In genomic region chr4:141461576-141461975, GRCm38 (mm10) we compare ENCODE assay signal across 39 mouse cellular contexts. TPM values are rescaled to one million over a fixed set of nuclear protein-coding genes. Genes with fewer than 3 reads are reported as not detected.
A peak's percentile ranks its signal among the peaks of the same experiment; 100 is the strongest.
DNase-seq lines count a peak whose midpoint lies in the region; ATAC-seq and TF ChIP-seq lines count a peak whose summit lies in the region.
"Had no signal": no experiment of that assay in that cellular context is flagged by ENCODE, and none has a peak within 500 bp of the region (broad histone marks: within the 10 kb centered on the region; RNA-seq: fewer than 3 reads in every experiment).

No protein-coding gene starts in this region.

- DNase-seq in cerebellum, postnatal 14 days = peak; percentile 38 to 59
- no peak for DNase-seq in cerebellum, adult 11-12 months
- no peak for DNase-seq in gastrocnemius, adult 2 months
- no peak for DNase-seq in gastrocnemius, postnatal 36 days
- peak; percentile 46 for DNase-seq in brain, adult 2 months (ENCODE audit: low read depth, low spot score)
- DNase-seq: adrenal gland, adult 8-10 months; cerebellum, postnatal 36 days; gastrocnemius, postnatal 14 days; heart, adult 2 months; heart, postnatal 10 days; kidney, adult 2 months; kidney, postnatal 36 days; liver; lung, adult 2 months; lung, postnatal 10 days; right cerebral cortex, postnatal 4 days; thymus, postnatal 4 days had no signal

- no peaks in the 10 kb centered on the region for H3K9me3 ChIP-seq in megakaryocyte, embryonic 14.5 days
- H3K9me3 ChIP-seq: embryonic facial prominence, embryonic 12.5 days; forebrain, embryonic 10.5 days; heart, embryonic 13.5 days; neural tube, embryonic 12.5 days had no signal

- TF ChIP-seq CTCF in gastrocnemius, adult 2 months (IDR thresholded peaks at IDR 0.05) = no peak

- H3K27me3 ChIP-seq in megakaryocyte, embryonic 14.5 days (replicated peaks) = no peaks in the 10 kb centered on the region
- H3K27me3 ChIP-seq: embryonic facial prominence, embryonic 12.5 days; heart, embryonic 13.5 days; neural tube, embryonic 12.5 days had no signal

- H3K36me3 ChIP-seq in megakaryocyte, embryonic 14.5 days (replicated peaks; ENCODE audit: low read length) = peaks cover 85% of the 10 kb centered on the region

- ATAC-seq in megakaryocyte, adult 5-6 weeks (ENCODE audit: poor library complexity, severe bottlenecking) = no peak
- ATAC-seq: forebrain, embryonic 16.5 days; hindbrain, embryonic 16.5 days had no signal

- 0 out of 2 replicates have a peak overlapping the region, but pooled peaks have one; percentile 24 for H3K4me3 ChIP-seq in gastrocnemius, adult 2 months
- H3K4me3 ChIP-seq in megakaryocyte, embryonic 14.5 days (replicated peaks) = peak overlapping the region; percentile 25
- H3K4me3 ChIP-seq: embryonic facial prominence, embryonic 12.5 days; forebrain, embryonic 10.5 days; heart, adult 2 months; heart, embryonic 13.5 days; neural tube, embryonic 12.5 days had no signal

- intact Hi-C loops in gastrocnemius, adult 2 months (cut with DNase I) = no loop called here
- intact Hi-C loops in gastrocnemius, postnatal 36 days (cut with DNase I) = no loop called here

- peaks cover 42% of the 10 kb centered on the region for H3K4me1 ChIP-seq in megakaryocyte, embryonic 14.5 days

- H3K27ac ChIP-seq in gastrocnemius, adult 2 months = peak overlapping the region; percentile 40; the same call in 1 of the 2 replicates
- H3K27ac ChIP-seq: embryonic facial prominence, embryonic 12.5 days; heart, adult 2 months; heart, embryonic 13.5 days; liver, embryonic 14.5 days; macrophage; neural tube, embryonic 12.5 days had no signal

RNA-seq across cellular contexts. Expression of gene Zbtb17, which starts 17.1 kb away (rescaled TPM):
- total RNA-seq in gastrocnemius, adult 2 months (2021) = 10 to 100 TPM; 30.2 to 30.6 TPM
- 10 to 100 TPM; 25.2 to 25.5 TPM for total RNA-seq in gastrocnemius, postnatal 36 days (2021)
- 32.4 and 41.2 TPM in 2 replicates for polyA plus RNA-seq in megakaryocyte, embryonic 14.5 days (2012; ENCODE audit: insufficient read depth, low replicate concordance)
- 12.7 TPM in 2 replicates for total RNA-seq in megakaryocyte, adult 5-6 weeks (2015)
- 12.5 and 19.4 TPM in 2 replicates for total RNA-seq in megakaryocyte, adult 5-6 weeks (2017)

RNA-seq across cellular contexts. Expression of gene Srarp, which starts 25.7 kb away (rescaled TPM):
- total RNA-seq in gastrocnemius, adult 2 months (2021) = 1 to 10 TPM in 1 of 2 experiments, under 1 TPM in 1; 0.92 to 1.6 TPM
- under 1 TPM; 0.31 to 0.67 TPM for total RNA-seq in gastrocnemius, postnatal 36 days (2021)
- not detected in 2 replicates for polyA plus RNA-seq in megakaryocyte, embryonic 14.5 days (2012; ENCODE audit: insufficient read depth, low replicate concordance)
- not detected in 2 replicates for total RNA-seq in megakaryocyte, adult 5-6 weeks (2015)
- total RNA-seq in megakaryocyte, adult 5-6 weeks (2017) = not detected in 2 replicates
- total RNA-seq: adrenal gland, postnatal 4 days; G1E; gastrocnemius, postnatal 14 days; heart, postnatal 10 days; hematopoietic stem cell, adult 5-6 weeks; monocyte, adult 5-6 weeks had no signal
- polyA plus RNA-seq: embryonic facial prominence, embryonic 12.5 days; forebrain, embryonic 10.5 days; forebrain, embryonic 16.5 days; G1E; heart, embryonic 13.5 days; intestine, embryonic 14.5 days; kidney, embryonic 16.5 days; limb, embryonic 11.5 days; liver, embryonic 14.5 days; macrophage; midbrain, embryonic 11.5 days; neural tube, embryonic 12.5 days; spleen, adult 2 months; thymus, postnatal 0 days had no signal

RNA-seq across cellular contexts. Expression of gene Hspb7, which starts 41.0 kb away (rescaled TPM):
- 100 to 1,000 TPM; 223 to 468 TPM for total RNA-seq in gastrocnemius, adult 2 months (2021)
- total RNA-seq in gastrocnemius, postnatal 36 days (2021) = 100 to 1,000 TPM; 198 to 366 TPM
- polyA plus RNA-seq in megakaryocyte, embryonic 14.5 days (2012; ENCODE audit: insufficient read depth, low replicate concordance) = not detected in 2 replicates
- not detected in 2 replicates for total RNA-seq in megakaryocyte, adult 5-6 weeks (2015)
- not detected in 2 replicates for total RNA-seq in megakaryocyte, adult 5-6 weeks (2017)
- total RNA-seq: G1E; layer of hippocampus, postnatal 25 days; monocyte, adult 5-6 weeks had no signal
- polyA plus RNA-seq: embryonic facial prominence, embryonic 12.5 days; forebrain, embryonic 10.5 days; forebrain, embryonic 16.5 days; G1E; macrophage; midbrain, embryonic 11.5 days; neural tube, embryonic 12.5 days; thymus, postnatal 0 days had no signal

RNA-seq across cellular contexts. Expression of gene Clcnkb, which starts 45.8 kb away (rescaled TPM):
- under 1 TPM in 1 of 2 experiments, not detected in 1; 0.25 TPM for total RNA-seq in gastrocnemius, adult 2 months (2021)
- under 1 TPM in 1 of 2 experiments, not detected in 1; 0.27 TPM for total RNA-seq in gastrocnemius, postnatal 36 days (2021)
- polyA plus RNA-seq in megakaryocyte, embryonic 14.5 days (2012; ENCODE audit: insufficient read depth, low replicate concordance) = not detected in 2 replicates
- total RNA-seq in megakaryocyte, adult 5-6 weeks (2015) = not detected in 2 replicates
- total RNA-seq in megakaryocyte, adult 5-6 weeks (2017) = not detected in 2 replicates
- total RNA-seq: adrenal gland, adult 8-10 months; hematopoietic stem cell, adult 5-6 weeks; layer of hippocampus, adult 8-10 months; layer of hippocampus, postnatal 25 days; monocyte, adult 5-6 weeks had no signal
- polyA plus RNA-seq: embryonic facial prominence, embryonic 12.5 days; forebrain, embryonic 10.5 days; forebrain, embryonic 16.5 days; G1E; hindbrain, embryonic 16.5 days; limb, embryonic 11.5 days; liver, embryonic 14.5 days; lung, adult 2 months; macrophage; midbrain, embryonic 11.5 days; neural tube, embryonic 12.5 days; thymus, postnatal 0 days had no signal

Comparison
In these comparisons a context has a peak if more than half of its experiments do, and no peak if none do; other contexts are left out.
1. DNase-seq: peak in cerebellum, postnatal 14 days (2 of 2) and brain, adult 2 months (single experiment); none in cerebellum, adult 11-12 months (single experiment), gastrocnemius, adult 2 months (single experiment) and gastrocnemius, postnatal 36 days (0 of 2).
2. RNA of gene Hspb7, which starts 41.0 kb away (total RNA-seq): 223 to 468 TPM in gastrocnemius, adult 2 months and 198 to 366 TPM in gastrocnemius, postnatal 36 days; not detected in megakaryocyte, adult 5-6 weeks; every median in the first group is over 100 times any median in the second.